Mouse (Mus musculus) bone marrow macrophage, adult 2 months (primary cell): ENCODE measurements around the gene Tpcn2.

Experiments
- CTCF ChIP-seq: IDR thresholded peaks from 2 replicates; pipeline ENCODE4 v1.5.1; 2012; ENCODE audit warnings: low read depth, mild to moderate bottlenecking, low read length, moderate library complexity
- POLR2A ChIP-seq: IDR thresholded peaks from 2 replicates; pipeline ENCODE4 v1.6.1; 2012; ENCODE audit warnings: mild to moderate bottlenecking, low read depth, low read length, borderline replicate concordance

GRCm38 (mm10) chr7:145148902-145149301 lies 134.9 kb downstream of the Tpcn2 start:
- TF ChIP-seq POLR2A (no peak), CTCF (no peak)
